Mouse (Mus musculus) erythroblast, embryonic 14.5 days (primary cell): Measurements from ENCODE around the gene Vasn.

ENCODE experiments used
- GATA1 ChIP-seq: IDR thresholded peaks from 2 replicates; pipeline ENCODE4 v1.6.1; 2012; ENCODE audit warnings: low read length, inconsistent platforms, mixed read lengths
- TAL1 ChIP-seq: IDR thresholded peaks from 3 replicates; pipeline ENCODE4 v1.6.1; 2012; ENCODE audit warnings: low read length, inconsistent platforms, mixed read lengths

GRCm38 (mm10) chr16:4596836-4597235 lies 42.9 kb upstream of the Vasn start:
- TF ChIP-seq GATA1 = no peak
- TF ChIP-seq TAL1 = no peak
